Mouse (Mus musculus) spleen, adult 2 months (tissue): Measurements from ENCODE around the gene Chrm1. TPM values are rescaled to one million over a fixed set of nuclear protein-coding genes. Genes with fewer than 3 reads are reported as not detected.
"Not testable (repeated sequence)": the region's sequence is repeated elsewhere in the genome, so short reads cannot be mapped to it uniquely, and the experiment has no call there.

ENCODE experiments used
- DNase-seq, 2 experiments: peaks; one replicate each; pipeline versions ENCODE4 v3.0.0 to v3.0.0-alpha.2; 2012 to 2021; ENCODE audit warnings: low spot score in 2 of 2, low read depth in 1 of 2
- H3K27ac ChIP-seq: fragments of 200-500 bp; 2 replicates; pipeline ENCODE4 v1.5.1; 2012; ENCODE audit warnings: low read length, inconsistent platforms; ENCODE audit not compliant: insufficient read depth
- H3K27me3 ChIP-seq: fragments of 200-500 bp; 2 replicates; pipeline ENCODE4 v1.6.1; 2012; ENCODE audit warnings: mild to moderate bottlenecking, moderate library complexity, low read length, inconsistent platforms; ENCODE audit not compliant: control insufficient read depth, insufficient read depth
- H3K36me3 ChIP-seq: fragments of 200-500 bp; 2 replicates; pipeline ENCODE4 v1.6.1; 2012; ENCODE audit warnings: mild to moderate bottlenecking, low read length, inconsistent platforms; ENCODE audit not compliant: control insufficient read depth, insufficient read depth
- H3K4me1 ChIP-seq: fragments of 200-500 bp; 2 replicates; pipeline ENCODE4 v1.6.1; 2011; ENCODE audit warnings: inconsistent platforms; ENCODE audit not compliant: control insufficient read depth, insufficient read depth, insufficient read length
- H3K4me3 ChIP-seq: fragments of 200-500 bp; 2 replicates; pipeline ENCODE4 v1.5.1; 2011; ENCODE audit warnings: mild to moderate bottlenecking, inconsistent platforms; ENCODE audit not compliant: insufficient read depth, insufficient read length; ENCODE audit errors: extremely low read depth
- CTCF ChIP-seq: fragments of 200-500 bp; IDR thresholded peaks from 2 replicates; pipeline ENCODE4 v1.5.1; 2011; ENCODE audit warnings: mild to moderate bottlenecking, inconsistent platforms; ENCODE audit not compliant: insufficient read depth, insufficient read length, insufficient replicate concordance; ENCODE audit errors: extremely low read depth
- POLR2A ChIP-seq: fragments of 200-500 bp; IDR thresholded peaks from 2 replicates; pipeline ENCODE4 v1.6.1; 2011; ENCODE audit warnings: low read depth, low read length, inconsistent platforms
- WGBS: fragments of 180-500 bp; shearing (Covaris S2); methylation state at CpG from one replicate; pipeline ENCODE4 v1.1.7; 2018; 5-methylcytosine and 5-hydroxymethylcytosine counted together
- polyA plus RNA-seq: library from polyadenylated mRNA; depleted of rRNA; stranded (reverse); fragments of >200 nt; gene quantifications from 2 replicates; pipeline ENCODE4 v1.2.3, GENCODE M21; 2012

Gene Chrm1
- polyA plus RNA-seq, 1 experiment: 0.07 TPM

DNA sequence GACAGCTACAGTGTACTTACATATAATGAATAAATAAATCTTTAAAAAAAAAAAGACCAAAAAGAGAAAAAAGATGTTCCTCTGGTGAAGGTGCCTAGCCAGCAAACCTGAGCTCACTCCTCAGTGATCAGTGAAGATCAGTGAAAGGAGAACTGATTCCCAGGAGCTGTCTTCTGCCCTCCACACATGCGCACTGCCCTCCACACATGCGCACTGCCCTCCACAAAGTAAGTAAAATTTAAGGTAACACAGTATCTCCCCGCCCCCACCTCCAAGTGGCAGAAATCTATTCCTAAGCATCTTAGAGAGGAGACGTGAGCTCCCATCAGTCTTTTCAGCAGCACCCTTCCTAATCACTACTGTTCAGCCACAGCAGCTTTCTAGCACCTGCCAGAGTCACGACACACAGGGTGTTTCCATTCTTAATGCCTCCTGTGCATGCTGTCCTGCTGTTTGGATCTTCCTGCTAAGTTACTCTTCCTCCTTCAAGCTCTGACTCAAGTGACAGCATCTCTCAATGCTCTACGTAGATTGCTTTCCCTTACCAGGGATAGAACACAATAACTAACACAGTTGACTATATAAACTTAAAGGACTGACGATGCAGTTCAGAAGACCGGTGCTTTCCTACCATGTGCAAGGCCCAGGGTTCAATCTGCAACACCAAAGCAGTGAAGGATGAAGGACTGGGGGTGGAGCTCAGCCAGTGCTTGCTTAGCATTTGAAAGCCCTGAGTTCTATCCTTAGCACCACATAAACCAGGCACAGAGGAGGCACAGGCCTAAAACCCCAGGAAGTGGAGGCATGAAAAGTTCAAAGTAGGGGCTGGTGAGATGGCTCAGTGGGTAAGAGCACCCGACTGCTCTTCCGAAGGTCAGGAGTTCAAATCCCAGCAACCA, 52.5 kb downstream of the Chrm1 start:
- Histone ChIP-seq H3K4me3 (no peak overlapping the region), H3K27me3 (no peaks in the 10 kb centered on the region), H3K27ac (peak overlapping the region; percentile 6; the same call in 1 of the 2 replicates), H3K4me1 (peaks cover 4% of the 10 kb centered on the region; the same call in 1 of the 2 replicates), H3K36me3 (peaks cover 3% of the 10 kb centered on the region; the same call in 1 of the 2 replicates)
- 85% methylated on average over 10 of the region's 10 CpGs for WGBS
- no peak for TF ChIP-seq CTCF
- no peak for TF ChIP-seq POLR2A
- DNase-seq: no peak

DNA sequence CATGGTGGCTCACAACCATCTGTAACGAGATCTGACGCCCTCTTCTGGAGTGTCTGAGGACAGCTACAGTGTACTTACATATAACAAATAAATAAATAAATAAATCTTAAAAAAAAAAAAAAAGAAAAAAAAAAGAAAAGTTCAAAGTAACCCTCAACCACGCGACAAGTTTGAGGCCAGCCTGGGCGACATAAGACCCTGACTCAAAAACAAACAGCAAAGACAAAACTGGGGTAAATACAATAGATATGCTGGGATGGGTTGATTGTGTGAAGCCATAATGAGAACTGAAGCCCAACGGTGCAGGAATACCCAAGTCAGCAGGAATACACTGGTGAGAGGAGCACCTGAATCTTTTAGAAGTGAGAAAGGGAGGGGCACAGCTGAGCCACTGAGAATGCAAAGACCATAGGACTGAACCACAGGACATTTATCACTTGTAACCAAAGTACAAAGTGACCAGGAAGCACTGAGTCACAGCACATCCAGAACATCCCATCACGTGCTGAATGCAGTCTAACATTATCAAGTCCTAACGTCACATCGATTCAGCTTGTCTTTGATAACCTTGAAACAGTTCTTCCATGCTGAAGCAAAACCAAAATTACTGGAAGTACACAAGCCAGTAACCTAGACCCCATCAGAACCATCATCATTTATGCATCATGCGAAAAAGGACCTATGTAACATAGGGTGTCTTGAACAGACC, 53.3 kb downstream of the Chrm1 start:
- 84% methylated on average over 10 of the region's 10 CpGs for WGBS
- Histone ChIP-seq H3K4me3 (no peak overlapping the region), H3K27ac (no peak overlapping the region), H3K4me1 (no peaks in the 10 kb centered on the region), H3K36me3 (no peaks in the 10 kb centered on the region), H3K27me3 (no peaks in the 10 kb centered on the region)
- DNase-seq: no peak
- TF ChIP-seq POLR2A: no peak
- no peak for TF ChIP-seq CTCF

DNA sequence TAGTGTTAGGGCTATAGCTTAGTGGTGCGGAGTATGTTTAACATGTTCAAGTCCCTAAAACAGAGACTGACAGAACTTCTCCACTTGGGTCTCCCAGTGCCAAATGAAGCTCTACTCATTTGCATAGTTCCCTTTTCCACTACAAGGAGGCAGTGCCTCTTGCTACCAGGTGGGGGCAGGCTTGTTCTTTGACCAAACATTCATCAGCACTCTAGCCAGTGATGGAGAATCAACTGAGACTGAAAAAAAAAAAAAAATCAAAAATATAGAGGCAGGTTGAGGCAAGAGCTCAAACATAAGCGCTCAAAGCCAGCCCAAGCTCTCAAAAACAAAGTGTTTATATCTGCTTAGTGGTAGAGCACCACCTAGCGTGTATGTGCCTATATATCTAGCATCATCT, 54.8 kb downstream of the Chrm1 start:
- Histone ChIP-seq H3K27me3 (no peaks in the 10 kb centered on the region), H3K4me1 (no peaks in the 10 kb centered on the region), H3K36me3 (no peaks in the 10 kb centered on the region), H3K27ac (no peak overlapping the region), H3K4me3 (no peak overlapping the region)
- DNase-seq: peak; percentile 69 to 74
- TF ChIP-seq POLR2A (no peak), CTCF (peak; percentile 67; the same call in 1 of the 2 replicates)
- 44% methylated on average over 3 of the region's 3 CpGs for WGBS

DNA sequence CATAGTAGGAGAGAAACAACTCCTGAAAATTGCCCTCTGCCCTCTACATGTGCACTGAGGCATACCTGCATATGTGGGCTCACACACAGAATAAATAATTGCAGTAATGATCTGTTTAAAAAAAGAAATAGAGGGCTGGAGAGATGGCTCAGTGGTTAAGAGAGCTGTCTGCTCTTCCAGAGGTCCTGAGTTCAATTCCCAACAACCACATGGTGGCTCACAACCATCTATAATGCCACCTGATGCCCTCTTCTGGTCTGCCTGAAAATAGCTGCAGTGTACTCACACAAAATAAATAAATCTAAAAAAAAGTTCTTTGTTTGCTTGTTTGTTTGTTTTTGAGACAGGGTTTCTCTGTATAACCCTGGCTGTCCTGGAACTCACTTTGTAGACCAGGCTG, 55.4 kb downstream of the Chrm1 start:
- not testable (repeated sequence) for DNase-seq, H3K27ac ChIP-seq

DNA sequence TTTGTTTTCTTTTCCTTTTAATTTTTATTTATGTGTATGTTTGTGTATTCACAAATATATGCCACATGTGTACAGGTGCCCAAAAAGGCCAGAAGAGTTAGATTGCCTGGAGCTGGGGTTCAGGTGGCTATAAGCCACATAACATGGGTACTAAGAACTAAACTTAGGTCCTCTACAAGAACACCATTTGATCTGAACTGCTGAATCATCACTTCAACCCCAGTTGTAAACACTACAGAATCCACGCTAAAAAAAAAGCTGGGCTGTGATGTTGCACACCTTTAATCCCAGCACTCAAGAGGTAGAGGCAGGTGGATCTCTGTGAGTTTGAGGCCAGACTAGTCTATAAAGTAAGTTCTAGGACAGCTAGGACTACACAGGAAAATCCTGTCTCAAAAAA, 57.8 kb downstream of the Chrm1 start:
- H3K4me3 ChIP-seq: no peak overlapping the region

More for the DNA sequence above, 55.4 kb downstream of the Chrm1 start:
- H3K36me3 ChIP-seq, H3K4me1 ChIP-seq, H3K4me3 ChIP-seq, H3K27me3 ChIP-seq: not testable (repeated sequence)

DNA sequence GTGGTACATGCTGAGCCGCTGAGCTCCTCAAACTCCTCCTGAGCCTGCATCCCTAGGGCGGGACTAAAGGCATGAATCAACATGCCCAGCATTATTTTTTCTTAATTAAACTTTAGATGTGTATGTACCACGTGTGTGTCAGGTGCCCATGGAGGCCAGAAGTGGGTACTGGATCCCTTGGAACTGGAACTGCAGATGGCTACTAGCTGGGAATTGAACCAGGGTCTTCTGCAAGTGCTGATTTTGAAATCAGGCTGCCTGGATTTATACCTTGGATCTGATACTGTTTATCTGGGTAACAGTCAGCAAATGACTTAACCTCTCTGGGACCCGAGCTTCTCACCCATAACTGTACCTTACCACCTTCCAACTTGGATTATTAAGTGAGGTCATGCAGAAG, 58.4 kb downstream of the Chrm1 start:
- no peak overlapping the region for H3K4me3 ChIP-seq
- 53% methylated on average over 4 of the region's 4 CpGs for WGBS
- TF ChIP-seq POLR2A: no peak
- no peak for TF ChIP-seq CTCF
- no peaks in the 10 kb centered on the region for H3K4me1 ChIP-seq
- peaks cover 19% of the 10 kb centered on the region for H3K36me3 ChIP-seq
- no peak overlapping the region for H3K27ac ChIP-seq
- no peak for DNase-seq
- no peaks in the 10 kb centered on the region for H3K27me3 ChIP-seq

More for the DNA sequence above, 57.8 kb downstream of the Chrm1 start:
- no peaks in the 10 kb centered on the region for H3K27me3 ChIP-seq
- TF ChIP-seq CTCF (no peak), POLR2A (no peak)
- H3K36me3 ChIP-seq: peaks cover 17% of the 10 kb centered on the region
- H3K4me1 ChIP-seq: no peaks in the 10 kb centered on the region
- no peak overlapping the region for H3K27ac ChIP-seq
- no peak for DNase-seq
- WGBS: 57% methylated on average over 1 of the region's 1 CpGs

DNA sequence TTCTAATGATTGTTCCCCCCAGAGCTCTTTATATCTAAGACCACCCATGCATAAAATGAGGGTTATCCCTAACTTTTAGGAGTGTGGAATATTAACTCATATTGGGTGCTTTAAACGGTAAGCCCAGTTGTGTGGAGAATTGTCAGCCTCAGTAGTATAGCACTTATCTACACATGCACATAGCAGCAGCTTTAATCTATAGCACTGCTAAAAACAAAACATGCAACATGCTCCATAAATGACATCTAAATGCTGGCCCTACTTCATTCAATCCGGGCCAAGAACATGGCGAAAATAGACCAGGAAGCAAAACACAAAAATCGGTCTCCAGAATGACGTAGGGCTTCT, 58.9 kb downstream of the Chrm1 start:
- Histone ChIP-seq H3K4me1 (no peaks in the 10 kb centered on the region), H3K27ac (peak overlapping the region; percentile 94), H3K36me3 (peaks cover 19% of the 10 kb centered on the region), H3K4me3 (peak overlapping the region; percentile 70), H3K27me3 (no peaks in the 10 kb centered on the region)
- 1% methylated on average over 5 of the region's 5 CpGs for WGBS
- no peak for DNase-seq
- no peak for TF ChIP-seq CTCF
- TF ChIP-seq POLR2A: no peak
